Mouse (Mus musculus) small intestine, adult 2 months (tissue): ENCODE measurements around the gene Olfr91.

ENCODE experiments used
- CTCF ChIP-seq: fragments of 200-500 bp; IDR thresholded peaks from 2 replicates; pipeline ENCODE4 v1.5.1; 2012; ENCODE audit warnings: low read depth, mild to moderate bottlenecking, control low read depth, inconsistent platforms, low read length, moderate library complexity, mixed read lengths; ENCODE audit not compliant: insufficient replicate concordance, insufficient read length; ENCODE audit errors: extremely low read depth
- POLR2A ChIP-seq: fragments of 200-500 bp; IDR thresholded peaks from 2 replicates; pipeline ENCODE4 v1.6.1; 2012; ENCODE audit warnings: low read depth, mild to moderate bottlenecking, control low read depth, inconsistent platforms, low read length, moderate library complexity

DNA sequence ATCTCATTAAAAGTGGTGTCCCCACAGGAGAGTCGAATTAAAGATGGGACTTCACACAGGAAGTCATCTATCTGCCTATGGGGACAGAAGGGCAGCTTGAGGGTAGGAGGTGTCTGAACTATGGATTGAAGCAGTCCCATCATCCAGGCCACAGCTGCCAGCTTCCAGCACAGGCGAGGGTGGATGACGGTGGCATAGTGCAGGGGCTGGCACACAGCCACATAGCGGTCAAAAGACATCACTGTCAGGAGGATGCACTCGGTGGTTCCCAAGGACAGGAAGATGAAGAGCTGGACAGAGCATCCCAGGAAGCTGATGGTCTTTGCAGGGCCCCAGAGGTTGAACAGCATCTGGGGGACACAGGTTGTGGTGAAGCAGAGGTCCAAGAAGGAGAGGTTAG, 4.8 kb downstream of the Olfr91 start:
- TF ChIP-seq POLR2A (no peak), CTCF (no peak)
